Mouse (Mus musculus): ENCODE results near the gene Gprin2. TPM values are rescaled to one million over a fixed set of nuclear protein-coding genes. Genes with fewer than 3 reads are reported as not detected.

Gene Gprin2
- polyA plus RNA-seq, 1 experiment: 1.5 TPM

GRCm38 (mm10) chr14:34219786-34220198 lies 18.3 kb upstream of the Gprin2 start:
- TF ChIP-seq CTCF (IDR thresholded peaks at IDR 0.05; ENCODE audit: borderline replicate concordance, insufficient read depth, low read depth, low read length) (no peak), POLR2A (IDR thresholded peaks at IDR 0.05; ENCODE audit: borderline replicate concordance, insufficient read depth, low read length) (no peak)
- no peak for DNase-seq
- WGBS: 7% methylated on average over 29 of the region's 29 CpGs
- H3K4me1 ChIP-seq (ENCODE audit: control insufficient read depth, insufficient read depth, low read length): peaks cover 9% of the 10 kb centered on the region
- no peak overlapping the region for H3K4me3 ChIP-seq (replicated peaks; ENCODE audit: insufficient read depth, low read depth, low read length)
- no peak overlapping the region for H3K27ac ChIP-seq (ENCODE audit: insufficient read depth, low read length)
- H3K27me3 ChIP-seq (ENCODE audit: control insufficient read depth, insufficient read depth, low read length): no peaks in the 10 kb centered on the region; the same call in 1 of the 2 replicates

- TF ChIP-seq CTCF (IDR thresholded peaks at IDR 0.05; ENCODE audit: borderline replicate concordance, insufficient read depth, low read depth, low read length): no peak
- no peak for TF ChIP-seq POLR2A (IDR thresholded peaks at IDR 0.05; ENCODE audit: borderline replicate concordance, insufficient read depth, low read length)
- 82% methylated on average over 6 of the region's 6 CpGs for WGBS
- H3K27ac ChIP-seq (ENCODE audit: insufficient read depth, low read length): no peak within 1 kb of the TSS
- H3K4me1 ChIP-seq (ENCODE audit: control insufficient read depth, insufficient read depth, low read length): peaks cover 9% of the 10 kb centered on the region
- H3K4me3 ChIP-seq (replicated peaks; ENCODE audit: insufficient read depth, low read depth, low read length): no peak within 1 kb of the TSS
- DNase-seq: no peak
- no peaks in the 10 kb centered on the region; the same call in 1 of the 2 replicates for H3K27me3 ChIP-seq (ENCODE audit: control insufficient read depth, insufficient read depth, low read length)
Measured at GRCm38 (mm10) chr14:34219295-34219694, 17.8 kb upstream of the Gprin2 start, which contains the start of gene Syt15. TSS of gene Syt15 (plus strand) at chr14:34219595.

GRCm38 (mm10) chr14:34215451-34216127 lies 14.1 kb upstream of the Gprin2 start:
- TF ChIP-seq CTCF (IDR thresholded peaks at IDR 0.05; ENCODE audit: borderline replicate concordance, insufficient read depth, low read depth, low read length): no peak
- Histone ChIP-seq H3K4me1 (ENCODE audit: control insufficient read depth, insufficient read depth, low read length) (0 out of 2 replicates have a peak, but pooled peaks cover 3% of the 10 kb centered on the region), H3K4me3 (replicated peaks; ENCODE audit: insufficient read depth, low read depth, low read length) (no peak overlapping the region), H3K27me3 (ENCODE audit: control insufficient read depth, insufficient read depth, low read length) (no peaks in the 10 kb centered on the region; the same call in 1 of the 2 replicates), H3K27ac (ENCODE audit: insufficient read depth, low read length) (no peak overlapping the region)
- DNase-seq: no peak
- WGBS: 60% methylated on average over 6 of the region's 6 CpGs

GRCm38 (mm10) chr14:34209942-34210341 lies 8.5 kb upstream of the Gprin2 start:
- no peak overlapping the region for H3K27ac ChIP-seq (ENCODE audit: insufficient read depth, low read length)
- H3K27me3 ChIP-seq (ENCODE audit: control insufficient read depth, insufficient read depth, low read length): no peaks in the 10 kb centered on the region
- WGBS: 92% methylated on average over 4 of the region's 4 CpGs
- H3K4me1 ChIP-seq (ENCODE audit: control insufficient read depth, insufficient read depth, low read length): no peaks in the 10 kb centered on the region
- no peak overlapping the region for H3K4me3 ChIP-seq (replicated peaks; ENCODE audit: insufficient read depth, low read depth, low read length)
- no peak for TF ChIP-seq CTCF (IDR thresholded peaks at IDR 0.05; ENCODE audit: borderline replicate concordance, insufficient read depth, low read depth, low read length)
- no peak for TF ChIP-seq POLR2A (IDR thresholded peaks at IDR 0.05; ENCODE audit: borderline replicate concordance, insufficient read depth, low read length)
- no peak for DNase-seq

GRCm38 (mm10) chr14:34209080-34209479 lies 7.6 kb upstream of the Gprin2 start:
- no peak for DNase-seq
- TF ChIP-seq POLR2A (IDR thresholded peaks at IDR 0.05; ENCODE audit: borderline replicate concordance, insufficient read depth, low read length) (no peak), CTCF (IDR thresholded peaks at IDR 0.05; ENCODE audit: borderline replicate concordance, insufficient read depth, low read depth, low read length) (no peak)
- WGBS: 44% methylated on average over 4 of the region's 4 CpGs
- no peaks in the 10 kb centered on the region for H3K4me1 ChIP-seq (ENCODE audit: control insufficient read depth, insufficient read depth, low read length)
- no peak overlapping the region for H3K27ac ChIP-seq (ENCODE audit: insufficient read depth, low read length)
- no peaks in the 10 kb centered on the region for H3K27me3 ChIP-seq (ENCODE audit: control insufficient read depth, insufficient read depth, low read length)
- no peak overlapping the region for H3K4me3 ChIP-seq (replicated peaks; ENCODE audit: insufficient read depth, low read depth, low read length)

GRCm38 (mm10) chr14:34208651-34209050 lies 7.2 kb upstream of the Gprin2 start:
- peak in 1 of 2 experiments; percentile 26 for DNase-seq
- Histone ChIP-seq H3K27ac (ENCODE audit: insufficient read depth, low read length) (no peak overlapping the region), H3K4me3 (replicated peaks; ENCODE audit: insufficient read depth, low read depth, low read length) (no peak overlapping the region), H3K27me3 (ENCODE audit: control insufficient read depth, insufficient read depth, low read length) (no peaks in the 10 kb centered on the region), H3K4me1 (ENCODE audit: control insufficient read depth, insufficient read depth, low read length) (no peaks in the 10 kb centered on the region)
- TF ChIP-seq CTCF (IDR thresholded peaks at IDR 0.05; ENCODE audit: borderline replicate concordance, insufficient read depth, low read depth, low read length) (peak; percentile 44; the same call in 1 of the 2 replicates), POLR2A (IDR thresholded peaks at IDR 0.05; ENCODE audit: borderline replicate concordance, insufficient read depth, low read length) (no peak)
- 51% methylated on average over 2 of the region's 2 CpGs for WGBS

- Histone ChIP-seq H3K4me1 (ENCODE audit: control insufficient read depth, insufficient read depth, low read length) (no peaks in the 10 kb centered on the region), H3K4me3 (replicated peaks; ENCODE audit: insufficient read depth, low read depth, low read length) (no peak overlapping the region), H3K27ac (ENCODE audit: insufficient read depth, low read length) (no peak overlapping the region), H3K27me3 (ENCODE audit: control insufficient read depth, insufficient read depth, low read length) (no peaks in the 10 kb centered on the region)
- 83% methylated on average over 6 of the region's 6 CpGs for WGBS
- no peak for TF ChIP-seq POLR2A (IDR thresholded peaks at IDR 0.05; ENCODE audit: borderline replicate concordance, insufficient read depth, low read length)
- TF ChIP-seq CTCF (IDR thresholded peaks at IDR 0.05; ENCODE audit: borderline replicate concordance, insufficient read depth, low read depth, low read length): no peak
- no peak for DNase-seq
Measured at GRCm38 (mm10) chr14:34207996-34208395, 6.5 kb upstream of the Gprin2 start.

GRCm38 (mm10) chr14:34200738-34201230 lies 669 bp downstream of the Gprin2 start:
- WGBS: 5% methylated on average over 19 of the region's 19 CpGs
- Histone ChIP-seq H3K4me3 (replicated peaks; ENCODE audit: insufficient read depth, low read depth, low read length) (peak overlapping the region; percentile 72), H3K27ac (ENCODE audit: insufficient read depth, low read length) (no peak overlapping the region), H3K4me1 (ENCODE audit: control insufficient read depth, insufficient read depth, low read length) (no peaks in the 10 kb centered on the region; the same call in 1 of the 2 replicates), H3K27me3 (ENCODE audit: control insufficient read depth, insufficient read depth, low read length) (no peaks in the 10 kb centered on the region)
- TF ChIP-seq CTCF (IDR thresholded peaks at IDR 0.05; ENCODE audit: borderline replicate concordance, insufficient read depth, low read depth, low read length) (no peak), POLR2A (IDR thresholded peaks at IDR 0.05; ENCODE audit: borderline replicate concordance, insufficient read depth, low read length) (no peak)
- peak; percentile 57 to 61 for DNase-seq
